Mouse (Mus musculus) liver, adult (tissue): ENCODE measurements around the gene Foxa3.

Experiments
- GATA4 ChIP-seq: IDR thresholded peaks from 2 replicates; pipeline ENCODE4 v1.6.1; 2014; ENCODE audit warnings: mild to moderate bottlenecking, low read length; ENCODE audit not compliant: insufficient replicate concordance

The Foxa3 gene

GRCm38 (mm10) chr7:19007026-19007977 lies 16.0 kb downstream of the Foxa3 start:
- no peak for TF ChIP-seq GATA4

GRCm38 (mm10) chr7:19006476-19006875 lies 16.9 kb downstream of the Foxa3 start:
- TF ChIP-seq GATA4, result no peak

GRCm38 (mm10) chr7:19005417-19006121 lies 17.8 kb downstream of the Foxa3 start:
- no peak for TF ChIP-seq GATA4

GRCm38 (mm10) chr7:19004631-19005079 lies 18.7 kb downstream of the Foxa3 start:
- no peak for TF ChIP-seq GATA4

- TF ChIP-seq GATA4, result no peak
Observed at GRCm38 (mm10) chr7:19003902-19004630, 19.3 kb downstream of the Foxa3 start, which contains the start of gene Irf2bp1. Gene Irf2bp1 (plus strand): TSS chr7:19004044.

GRCm38 (mm10) chr7:19002848-19003498 lies 20.4 kb downstream of the Foxa3 start:
- no peak for TF ChIP-seq GATA4

- no peak for TF ChIP-seq GATA4
Observed at GRCm38 (mm10) chr7:19002115-19002514, 21.2 kb downstream of the Foxa3 start.

GRCm38 (mm10) chr7:19001807-19002085 lies 21.6 kb downstream of the Foxa3 start:
- no peak for TF ChIP-seq GATA4

GRCm38 (mm10) chr7:19001066-19001806 lies 22.1 kb downstream of the Foxa3 start:
- no peak for TF ChIP-seq GATA4

GRCm38 (mm10) chr7:19000421-19000820 lies 22.9 kb downstream of the Foxa3 start:
- TF ChIP-seq GATA4, result no peak

- TF ChIP-seq GATA4, result no peak
Observed at GRCm38 (mm10) chr7:18998835-18999234, 24.5 kb downstream of the Foxa3 start.

- no peak for TF ChIP-seq GATA4
Observed at GRCm38 (mm10) chr7:18993036-18993435, 30.3 kb downstream of the Foxa3 start.

- no peak for TF ChIP-seq GATA4
Observed at GRCm38 (mm10) chr7:18992294-18992675, 31.1 kb downstream of the Foxa3 start.

GRCm38 (mm10) chr7:18991660-18992293 lies 31.6 kb downstream of the Foxa3 start:
- TF ChIP-seq GATA4, result no peak
